Mouse (Mus musculus) lung, adult 18-20 months (tissue): ENCODE measurements around the gene Rcbtb2.
A peak's percentile ranks its signal among the peaks of the same experiment; 100 is the strongest.

Experiments used
- DNase-seq, 2 experiments: peaks; one replicate each; pipeline ENCODE4 v3.0.0; 2022; ENCODE audit warnings: mixed read lengths in 2 of 2

Gene Rcbtb2

DNA sequence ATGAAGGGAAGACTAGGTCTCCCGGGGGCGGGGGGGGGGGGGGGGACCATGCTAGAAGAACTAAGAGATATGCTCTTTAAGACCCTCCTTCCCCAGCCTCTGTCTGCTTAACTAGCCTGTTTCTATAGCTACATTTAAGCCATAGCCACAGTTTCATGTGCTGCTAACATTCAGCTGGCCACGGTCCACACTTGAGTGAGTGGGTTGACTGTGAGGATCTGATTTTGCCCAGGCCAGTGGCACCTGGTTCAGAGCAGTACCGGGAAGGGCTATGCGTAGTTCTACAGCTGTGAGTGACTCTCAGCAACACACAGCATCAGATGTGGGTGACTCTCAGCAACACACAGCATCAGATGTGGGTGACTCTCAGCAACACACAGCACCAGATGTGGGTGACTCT is 38.5 kb downstream of the Rcbtb2 start:
- DNase-seq: no peak

DNA sequence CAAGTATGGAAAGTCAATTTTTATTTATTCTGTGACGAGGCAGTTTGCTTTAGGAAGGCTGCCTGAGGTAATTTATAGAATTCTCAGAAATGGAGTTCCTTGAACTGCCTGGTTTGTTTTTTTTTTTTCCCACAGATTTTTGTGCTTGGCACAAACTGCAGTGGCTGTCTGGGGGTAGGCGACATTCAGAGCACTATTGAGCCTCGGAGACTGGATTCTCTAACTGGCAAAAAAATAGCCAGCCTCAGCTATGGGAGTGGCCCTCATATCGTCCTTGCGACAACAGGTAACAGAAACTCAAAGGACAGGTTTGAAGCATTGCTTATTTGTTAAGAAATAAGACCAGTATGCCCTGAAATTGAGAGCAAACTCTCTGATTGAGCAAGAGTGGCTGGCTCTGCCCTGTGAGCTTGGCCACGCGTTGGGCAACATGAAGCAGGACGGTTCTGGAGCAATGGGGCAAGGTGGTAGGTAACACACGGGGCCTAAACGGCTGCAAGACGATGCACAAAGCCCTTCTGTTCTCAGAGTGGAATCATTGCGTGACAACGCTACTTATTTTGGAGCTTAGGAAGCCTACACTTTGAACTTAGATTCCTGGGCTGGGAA is 39.5 kb downstream of the Rcbtb2 start:
- DNase-seq: peak in 1 of 2 experiments; percentile 57

DNA sequence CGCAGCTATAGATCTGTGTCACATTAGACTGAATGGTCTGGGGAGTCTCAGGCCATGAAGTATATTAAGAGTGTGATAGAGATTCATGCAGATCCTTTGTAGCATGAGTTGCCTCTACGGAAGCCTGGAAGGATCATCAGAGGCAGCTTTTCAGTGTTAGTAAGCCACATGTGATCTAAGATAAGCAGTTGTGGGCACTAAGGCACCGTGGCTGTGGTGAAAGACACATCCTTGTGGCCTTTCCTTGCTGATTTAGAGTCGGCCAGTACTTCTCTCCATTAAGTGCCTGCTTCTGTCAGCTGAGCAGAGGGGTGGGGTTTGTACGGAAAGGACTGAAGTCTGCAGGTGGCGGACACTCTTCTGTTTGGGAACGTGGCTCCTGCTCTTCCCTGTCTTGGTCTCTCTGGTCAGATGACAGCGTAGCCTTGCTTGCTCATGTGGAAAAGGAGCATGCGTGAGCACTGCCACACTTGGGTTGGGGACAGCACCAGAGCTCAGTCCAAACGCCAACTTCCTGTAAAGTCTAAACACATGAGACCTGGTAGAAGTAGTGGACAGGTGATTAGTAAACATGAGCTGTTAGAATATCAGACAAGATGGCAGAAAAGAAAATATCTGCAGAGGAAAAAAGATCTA is 40.6 kb downstream of the Rcbtb2 start:
- no peak for DNase-seq

DNA sequence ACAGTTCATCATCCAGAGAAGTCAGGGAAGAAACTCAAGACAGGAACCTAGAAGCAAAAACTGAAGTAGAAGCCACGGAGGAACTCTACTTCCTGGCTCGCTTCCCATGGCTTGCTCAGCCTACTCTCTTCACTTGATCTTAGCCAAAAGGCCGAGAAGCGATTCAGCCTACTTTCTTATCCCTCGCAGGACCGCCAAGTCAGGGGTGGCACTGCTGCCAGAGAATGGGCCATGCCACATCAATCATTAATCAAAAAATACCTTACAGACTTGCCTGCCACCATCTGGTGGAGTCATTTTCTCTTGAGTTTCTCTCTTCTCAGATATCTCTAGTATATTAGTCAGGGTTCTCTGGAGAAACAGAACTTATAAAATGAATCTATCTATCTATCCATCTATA is 42.3 kb downstream of the Rcbtb2 start:
- DNase-seq: no peak

DNA sequence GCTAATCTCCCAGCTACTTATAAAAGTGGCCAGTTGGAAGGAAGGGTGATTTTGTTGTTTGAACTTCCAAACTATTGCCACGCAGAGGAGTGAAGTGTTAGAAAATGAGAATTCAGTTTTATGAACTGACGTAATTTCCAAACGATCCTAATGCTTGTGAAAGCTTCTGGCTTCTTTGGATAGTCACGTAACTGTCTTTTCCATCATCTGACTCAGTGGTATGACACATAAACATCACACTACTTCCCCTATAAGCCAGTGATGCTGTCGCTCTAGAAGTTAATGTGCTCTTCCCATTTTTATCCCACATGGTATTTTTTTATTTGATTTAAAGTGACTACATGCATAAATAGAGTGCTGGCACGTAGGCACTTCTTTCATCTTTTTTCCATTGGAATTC is 45.8 kb downstream of the Rcbtb2 start:
- no peak for DNase-seq

DNA sequence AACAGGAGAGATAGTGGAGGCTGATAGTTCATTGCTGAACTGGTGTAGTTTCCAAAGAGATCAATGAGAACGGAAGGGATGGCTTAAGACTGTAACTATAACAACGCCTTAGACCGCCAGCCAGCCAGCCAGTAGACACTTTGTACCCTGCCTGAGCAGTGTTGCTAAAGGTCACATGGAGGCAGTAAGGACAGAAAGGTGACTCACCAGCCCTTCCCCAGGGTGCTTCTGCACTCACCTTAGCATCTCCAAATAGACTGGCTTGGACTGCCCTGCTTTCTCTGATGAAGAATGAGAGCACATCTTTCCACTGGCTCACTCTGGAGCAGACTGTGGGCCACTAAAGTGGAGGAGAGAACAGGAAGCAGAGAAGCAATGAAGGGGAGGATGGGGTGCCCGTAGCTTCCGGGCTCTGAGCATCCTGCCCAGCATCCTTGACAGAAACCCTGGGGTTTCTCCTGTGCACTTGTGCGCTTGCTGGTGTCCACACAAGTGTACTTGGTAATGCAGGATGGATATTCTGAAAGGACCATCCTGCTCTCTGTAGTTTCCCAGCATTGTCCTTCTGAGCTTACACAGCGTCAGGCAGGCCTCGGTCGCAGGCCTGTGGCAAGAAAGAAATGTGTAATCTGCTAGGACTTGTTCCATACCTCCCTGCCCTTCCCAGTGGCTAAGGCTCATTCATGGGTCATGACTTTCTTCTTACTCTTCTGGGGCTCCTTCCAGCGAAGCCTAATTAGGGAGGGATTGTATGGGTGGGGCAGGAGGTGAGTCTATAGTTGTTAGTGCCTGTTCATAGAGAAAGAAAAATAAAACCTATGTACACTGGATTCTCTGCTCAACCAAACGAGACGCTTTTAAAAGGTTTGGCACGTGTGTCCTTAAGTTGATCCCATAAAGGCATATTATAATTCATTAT is 47.3 kb downstream of the Rcbtb2 start:
- no peak for DNase-seq

DNA sequence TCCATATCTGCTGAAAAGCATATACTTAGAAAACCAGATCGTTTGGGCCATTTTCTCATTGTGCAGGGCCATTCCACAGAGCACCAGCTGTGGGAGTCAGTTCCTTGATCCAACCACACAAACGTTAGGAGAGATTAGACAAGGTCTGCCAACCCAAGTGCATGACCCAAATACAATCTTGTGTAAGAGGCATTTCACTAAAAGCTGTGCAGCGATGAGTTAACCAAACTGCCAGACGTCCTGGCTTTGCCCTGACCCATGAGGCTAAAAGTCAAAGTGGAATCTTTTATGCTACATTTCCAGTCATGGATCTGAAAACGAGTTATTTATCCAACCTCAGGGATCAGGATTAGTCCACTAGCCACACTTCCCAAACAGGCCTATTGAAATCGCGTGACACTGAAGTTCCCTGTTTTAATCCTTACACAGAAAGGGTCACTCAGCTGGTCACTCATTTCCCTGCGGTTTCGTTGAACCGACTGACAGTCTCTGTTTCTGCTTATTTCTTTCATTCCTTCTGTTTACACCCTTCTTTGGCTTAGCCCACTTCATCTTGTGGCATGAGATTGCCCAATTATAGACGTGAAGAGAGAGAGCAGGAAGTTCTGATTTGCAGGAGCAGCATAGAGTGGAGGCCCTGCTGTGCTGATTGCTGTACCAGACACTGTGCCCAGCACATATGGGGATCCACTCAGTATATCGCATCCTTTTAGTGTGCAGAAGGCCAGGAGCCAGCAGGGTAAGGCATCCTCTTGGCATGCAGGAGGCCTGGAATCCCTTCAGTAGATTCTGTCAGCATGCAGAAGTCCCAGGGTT is 49.6 kb downstream of the Rcbtb2 start:
- peak in 1 of 2 experiments; percentile 38 for DNase-seq

DNA sequence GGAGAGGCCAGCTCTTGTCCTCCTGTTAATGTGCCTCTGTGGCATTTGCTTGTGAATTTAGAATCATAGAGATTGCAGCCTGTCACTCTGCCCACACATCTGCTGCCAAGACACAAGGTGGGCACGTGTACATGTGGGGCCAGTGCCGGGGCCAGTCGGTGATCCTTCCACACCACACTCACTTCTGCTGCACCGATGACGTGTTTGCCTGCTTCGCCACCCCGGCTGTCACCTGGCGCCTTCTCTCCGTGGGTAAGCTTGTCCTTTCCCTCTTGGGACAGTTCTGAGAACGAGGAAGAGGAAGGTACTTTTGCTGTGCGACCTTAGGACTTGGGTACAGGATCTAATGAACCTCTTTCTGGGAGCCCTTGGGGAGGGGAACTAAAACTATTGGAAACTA is 50.8 kb downstream of the Rcbtb2 start:
- no peak for DNase-seq

DNA sequence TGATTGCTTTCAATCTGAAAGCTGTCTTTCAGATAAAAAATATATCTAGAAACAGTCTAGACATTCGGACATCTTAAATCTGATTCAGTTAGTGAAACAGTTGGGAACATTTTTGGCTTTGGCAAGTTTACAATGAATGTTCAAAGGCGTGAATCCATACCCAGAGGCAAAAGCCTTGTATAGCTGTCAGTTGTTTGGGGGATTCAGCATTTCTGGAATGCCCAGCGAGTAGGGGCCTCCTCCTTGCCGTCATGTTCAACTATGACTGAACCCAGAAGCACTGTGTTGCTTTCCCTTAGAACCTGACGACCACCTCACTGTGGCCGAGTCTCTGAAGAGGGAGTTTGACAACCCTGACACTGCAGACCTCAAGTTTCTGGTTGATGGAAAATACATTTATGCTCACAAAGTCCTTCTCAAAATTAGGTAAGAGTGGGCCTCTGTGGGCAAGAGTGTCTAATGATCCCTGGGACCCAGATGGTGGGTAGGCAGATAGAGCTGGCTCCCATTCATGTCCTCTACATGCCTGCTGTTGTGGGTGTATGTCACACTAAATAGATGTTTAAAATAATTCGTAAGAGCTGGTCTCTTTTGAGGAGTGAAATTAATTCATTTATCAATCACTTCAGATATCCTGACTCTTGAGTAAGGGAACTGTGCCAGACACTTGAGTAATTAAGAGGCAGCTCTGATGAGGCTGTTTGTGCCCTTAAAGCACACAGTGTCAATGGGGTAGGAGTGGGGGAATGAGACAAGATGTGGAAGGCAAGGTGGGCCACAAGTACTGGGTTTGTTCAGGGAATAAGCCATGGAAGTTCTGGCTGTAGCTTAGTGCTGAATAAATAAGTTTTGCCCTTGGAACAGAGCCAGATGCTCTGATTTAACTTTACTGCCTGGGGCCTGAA is 51.5 kb downstream of the Rcbtb2 start:
- no peak for DNase-seq

DNA sequence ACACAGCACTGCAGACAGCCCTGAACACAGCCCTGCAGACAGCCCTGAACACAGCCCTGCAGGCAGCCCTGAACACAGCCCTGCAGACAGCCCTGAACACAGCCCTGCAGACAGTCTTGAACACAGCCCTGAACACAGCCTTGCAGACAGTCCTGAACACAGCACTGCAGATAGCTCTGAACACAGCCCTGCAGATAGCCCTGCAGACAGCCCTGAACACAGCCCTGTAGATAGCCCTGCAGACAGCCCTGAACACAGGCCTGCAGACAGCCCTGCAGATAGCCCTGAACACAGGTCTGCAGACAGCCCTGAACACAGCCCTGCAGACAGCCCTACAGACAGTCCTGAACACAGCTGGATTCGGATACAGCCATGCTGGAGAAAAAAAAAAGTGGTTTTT is 52.2 kb downstream of the Rcbtb2 start:
- no peak for DNase-seq

DNA sequence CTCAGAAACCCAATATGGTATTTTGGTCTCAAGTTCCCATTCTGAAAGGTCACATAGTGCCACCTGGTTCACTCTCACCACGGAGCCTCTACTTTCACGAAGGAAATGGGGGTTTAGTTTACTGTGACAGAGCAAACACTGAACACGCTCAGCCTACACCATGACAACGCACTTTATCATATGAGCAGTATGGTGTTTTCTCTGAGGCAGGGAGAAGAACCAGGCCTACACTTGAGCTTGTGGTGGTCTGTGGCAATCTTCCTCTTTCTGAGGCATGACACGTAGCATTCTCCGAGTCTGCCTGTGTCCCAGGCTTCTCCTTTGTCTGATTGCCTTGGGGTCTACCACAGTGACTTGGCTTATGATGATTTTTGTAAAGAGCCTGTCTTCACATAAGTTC is 53.0 kb downstream of the Rcbtb2 start:
- no peak for DNase-seq

DNA sequence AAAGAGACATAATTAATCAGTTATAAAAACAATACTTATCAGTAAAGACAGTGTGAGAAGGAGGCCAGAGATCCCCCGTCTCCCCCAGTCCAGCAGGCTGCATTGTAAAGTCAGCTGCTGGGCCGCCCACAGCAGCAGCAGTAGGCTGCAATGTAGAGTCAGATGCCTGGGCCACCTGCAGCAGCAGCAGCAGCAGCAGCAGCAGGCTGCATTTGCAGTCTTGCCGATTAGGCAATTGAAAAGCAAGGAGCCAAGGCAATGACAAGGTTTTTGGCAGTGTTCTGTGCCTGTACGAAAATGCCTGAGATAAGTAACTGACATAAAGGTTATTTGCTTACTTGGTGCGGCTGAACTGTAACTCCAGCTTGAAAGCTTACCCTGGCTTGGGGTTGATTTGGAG is 53.4 kb downstream of the Rcbtb2 start:
- DNase-seq: no peak

DNA sequence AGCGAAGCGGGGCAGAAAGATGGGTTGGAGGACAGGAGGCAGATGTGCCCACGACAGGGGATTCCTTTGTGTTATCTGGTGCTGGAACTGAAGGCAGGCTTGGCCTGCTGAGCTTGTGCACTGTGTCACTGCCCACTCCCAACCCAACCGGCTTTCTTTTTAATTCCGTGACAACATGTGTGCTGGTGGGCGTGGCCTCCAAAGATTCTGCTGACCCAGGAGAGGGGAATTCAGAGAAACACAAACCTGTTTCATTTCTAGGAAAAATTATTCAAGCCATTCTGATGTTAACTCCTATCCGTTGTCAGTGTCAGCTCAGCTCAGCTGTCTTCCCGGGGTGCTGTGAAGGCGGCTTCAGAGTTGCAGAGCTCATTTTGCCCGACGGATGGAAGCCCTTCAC is 55.1 kb downstream of the Rcbtb2 start:
- no peak for DNase-seq

DNA sequence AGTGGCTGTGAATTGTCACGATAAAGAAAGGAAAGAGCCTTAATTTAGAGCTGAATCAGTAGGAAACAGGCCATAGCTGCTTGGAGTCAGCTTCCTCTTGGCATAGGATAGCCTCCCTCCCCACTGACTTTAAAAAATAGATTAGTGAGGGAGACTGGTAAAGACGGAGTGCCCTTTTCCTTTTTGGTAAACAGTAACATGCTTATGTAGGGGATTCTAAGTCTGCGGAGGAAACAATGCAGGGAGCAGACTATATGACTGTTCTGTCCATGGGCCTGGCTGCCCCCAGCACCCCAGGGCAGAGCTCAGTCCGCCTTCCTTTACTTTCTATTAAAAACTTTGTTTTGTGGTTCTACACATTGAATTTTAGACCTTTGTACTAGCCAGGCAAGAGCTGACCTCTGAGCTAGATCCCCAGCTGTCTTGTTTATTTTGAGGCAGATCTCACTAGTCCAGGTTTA is 56.4 kb downstream of the Rcbtb2 start:
- DNase-seq: no peak

DNA sequence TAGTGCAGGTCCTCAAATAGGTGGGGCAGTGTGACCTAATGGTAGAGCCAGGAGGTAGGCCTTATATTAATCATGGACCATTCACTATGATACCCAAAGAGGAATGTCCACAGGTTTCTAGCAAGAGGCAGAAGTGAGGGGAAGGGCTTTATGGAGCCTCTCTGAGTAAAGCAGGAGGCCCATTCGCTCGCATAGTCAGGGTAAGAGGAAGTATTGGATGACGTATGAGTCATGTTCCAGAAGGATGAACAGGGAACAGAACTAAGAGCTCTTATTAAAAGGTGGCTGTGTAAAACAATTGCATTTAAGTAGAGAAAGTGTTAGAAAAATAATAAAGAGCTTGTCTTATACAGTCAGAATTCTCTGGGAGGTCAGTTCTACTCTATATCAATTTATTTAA is 57.8 kb downstream of the Rcbtb2 start:
- DNase-seq: no peak

DNA sequence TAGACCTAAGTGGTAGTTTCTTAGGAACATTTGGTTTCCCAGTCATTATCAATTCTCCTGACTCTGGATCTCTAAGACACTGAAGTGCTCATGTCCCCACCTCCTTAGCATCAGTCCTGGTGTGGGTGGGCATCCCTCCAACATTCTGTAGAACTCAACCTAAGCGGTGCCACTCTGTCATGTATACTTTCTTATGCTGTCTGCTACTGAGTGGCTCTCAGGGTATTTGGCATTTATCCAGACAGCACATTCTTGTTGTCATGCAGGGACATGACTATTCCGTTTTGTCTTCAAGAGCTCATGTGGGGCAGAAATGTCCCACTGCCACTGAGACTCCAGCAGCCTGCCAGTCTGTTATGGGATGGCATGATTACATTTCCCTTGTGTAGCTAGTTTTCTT is 58.3 kb downstream of the Rcbtb2 start:
- no peak for DNase-seq

DNA sequence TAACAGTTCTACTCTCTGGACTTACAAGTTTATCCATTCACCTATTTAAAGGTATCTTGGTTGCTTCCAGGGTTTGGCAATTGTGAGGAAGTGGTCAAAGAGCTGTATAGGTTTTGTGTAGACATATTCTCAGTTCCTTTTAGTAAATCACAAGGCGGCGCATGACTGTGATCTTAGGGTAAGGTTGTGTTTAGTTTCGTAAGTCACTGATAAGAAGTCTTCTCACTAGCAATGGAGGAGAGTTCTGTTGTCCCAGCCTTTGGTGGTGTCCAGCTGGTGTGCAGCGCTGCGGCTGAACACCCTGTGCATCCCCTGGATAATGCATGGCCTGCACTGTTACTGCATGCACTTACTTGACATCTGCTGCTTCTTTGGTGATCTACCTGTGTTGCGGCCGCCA is 64.0 kb downstream of the Rcbtb2 start:
- DNase-seq: no peak

DNA sequence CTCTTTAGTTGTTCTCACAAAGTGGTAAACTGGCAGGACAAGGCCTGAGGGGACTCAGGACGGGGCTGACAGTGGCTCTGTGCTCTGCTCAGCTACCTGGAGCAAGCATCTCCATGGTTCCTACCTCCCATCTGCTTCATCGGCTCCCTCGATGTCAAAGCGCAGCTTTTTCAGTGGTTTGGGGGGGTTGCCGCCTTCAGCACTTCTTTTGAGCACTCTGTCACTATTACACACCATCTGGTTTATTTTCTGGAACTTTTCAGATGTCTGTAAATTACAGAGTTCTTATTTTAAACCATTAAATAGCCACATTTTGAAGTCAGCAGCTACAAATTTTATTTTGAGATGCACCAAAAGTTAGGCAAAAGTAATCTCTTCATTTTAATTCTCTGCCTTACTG is 76.2 kb downstream of the Rcbtb2 start:
- no peak for DNase-seq

DNA sequence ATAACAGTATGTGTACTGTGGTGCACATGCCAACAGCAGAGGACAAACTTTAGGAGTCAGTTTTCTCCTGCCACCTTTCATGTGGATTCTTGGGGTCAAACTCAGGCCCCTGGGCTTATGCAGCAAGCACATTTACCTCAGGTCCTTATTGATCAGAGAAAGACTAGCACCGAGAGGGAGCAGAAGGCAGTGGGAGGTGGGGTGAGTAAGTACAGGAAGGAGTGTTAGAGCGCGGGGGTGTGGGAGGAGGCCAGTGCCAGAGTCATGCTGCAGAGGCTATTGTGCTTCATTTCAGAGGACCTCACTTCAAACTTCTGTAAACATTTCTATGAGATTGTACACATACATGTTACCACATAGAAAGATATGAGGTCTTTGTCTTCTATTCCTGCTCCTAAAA is 78.6 kb downstream of the Rcbtb2 start:
- DNase-seq: no peak

DNA sequence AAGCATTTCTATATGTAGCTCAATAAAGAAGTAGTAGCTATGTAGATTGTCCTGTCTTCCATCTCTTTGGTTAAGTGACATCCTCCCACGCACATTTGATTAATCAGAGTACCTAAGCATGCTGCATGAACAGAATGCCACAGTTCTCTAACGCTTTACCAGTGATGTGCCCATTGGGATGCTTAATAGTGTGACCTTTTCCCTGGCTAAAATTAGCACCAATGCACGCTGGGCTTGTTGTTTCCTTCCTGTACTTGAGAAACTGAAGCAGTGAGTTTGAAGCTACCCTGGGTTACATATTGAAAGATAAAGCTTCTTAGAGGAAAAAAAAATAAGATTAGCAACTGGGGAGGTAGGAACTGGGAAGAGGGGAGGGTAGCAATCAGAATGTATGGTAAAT is 81.2 kb downstream of the Rcbtb2 start:
- no peak for DNase-seq

DNA sequence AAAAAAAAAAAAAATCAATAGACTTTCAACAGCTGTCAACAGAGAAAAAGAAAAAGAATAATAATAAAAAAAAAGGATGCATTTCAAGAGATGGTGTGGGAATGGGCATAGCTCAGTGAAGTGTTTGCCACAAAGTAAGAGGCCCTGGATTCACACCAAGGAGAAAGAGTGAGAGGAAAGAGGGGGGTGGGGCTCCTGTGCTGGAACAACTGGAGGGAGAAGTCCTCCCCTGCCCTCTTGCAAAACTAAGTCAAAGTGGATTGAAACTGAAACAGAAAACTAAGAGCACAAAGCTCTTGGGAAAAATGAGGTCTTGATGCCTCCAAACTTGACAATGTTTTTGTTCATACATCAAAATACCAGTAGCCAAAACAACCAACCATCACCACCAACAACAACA is 86.4 kb downstream of the Rcbtb2 start:
- peak; percentile 33 to 67 for DNase-seq

DNA sequence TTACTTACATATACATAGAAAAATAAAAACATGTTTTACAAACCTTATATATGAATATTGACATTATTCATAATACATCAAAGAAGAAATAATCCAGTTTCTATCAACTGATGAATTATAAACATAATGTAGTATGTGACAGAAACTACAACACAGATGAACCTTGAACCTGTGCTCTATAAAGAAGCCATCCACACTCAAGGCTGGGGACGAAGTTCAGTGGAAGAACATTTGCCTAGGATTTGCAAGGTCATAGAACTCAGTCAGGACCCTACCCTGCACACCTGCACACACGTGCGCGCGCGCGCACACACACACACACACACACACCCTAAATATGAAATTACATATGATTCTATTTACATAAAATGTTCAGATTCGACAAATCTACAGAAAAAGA is 87.4 kb downstream of the Rcbtb2 start:
- no peak for DNase-seq
